Mouse (Mus musculus) hindbrain, embryonic 15.5 days (tissue): ENCODE results near the gene Spcs3. TPM values are rescaled to one million over a fixed set of nuclear protein-coding genes. Genes with fewer than 3 reads are reported as not detected.
"Not testable (repeated sequence)": the region's sequence is repeated elsewhere in the genome, so short reads cannot be mapped to it uniquely, and the experiment has no call there.

Experiments used
- ATAC-seq: fragments of 200-750 bp; cut with Nextera tagmentation; 2 replicates; pipeline ENCODE4 v1.8.0; 2017; ENCODE audit warnings: low read depth, moderate number of reproducible peaks, moderate TSS enrichment; ENCODE audit not compliant: low FRiP score
- H3K27ac ChIP-seq: fragments of 300-500 bp; sonication (generic); replicated peaks from 2 replicates; pipeline ENCODE4 v1.5.1; 2015; ENCODE audit warnings: mild to moderate bottlenecking, inconsistent platforms
- H3K27me3 ChIP-seq: fragments of 300-500 bp; sonication (generic); 2 replicates; pipeline ENCODE4 v1.6.1; 2015; ENCODE audit warnings: control low read depth, inconsistent platforms
- H3K36me3 ChIP-seq: fragments of 300-500 bp; sonication (generic); 2 replicates; pipeline ENCODE4 v1.6.1; 2015; ENCODE audit warnings: control low read depth, inconsistent platforms
- H3K4me1 ChIP-seq: fragments of 300-500 bp; sonication (generic); replicated peaks from 2 replicates; pipeline ENCODE4 v1.6.1; 2015; ENCODE audit warnings: control low read depth, inconsistent platforms
- H3K4me2 ChIP-seq: fragments of 300-500 bp; sonication (generic); 2 replicates; pipeline ENCODE4 v1.6.1; 2015; ENCODE audit warnings: moderate library complexity, mild to moderate bottlenecking, inconsistent platforms
- H3K4me3 ChIP-seq: fragments of 300-500 bp; sonication (generic); 2 replicates; pipeline ENCODE4 v1.5.1; 2015; ENCODE audit warnings: mild to moderate bottlenecking, inconsistent platforms
- H3K9ac ChIP-seq: fragments of 300-500 bp; sonication (generic); 2 replicates; pipeline ENCODE4 v1.6.1; 2015; ENCODE audit warnings: inconsistent platforms
- H3K9me3 ChIP-seq: fragments of 300-500 bp; sonication (generic); 2 replicates; pipeline ENCODE4 v1.6.1; 2016; ENCODE audit warnings: control low read depth, inconsistent platforms
- whole genome bisulfite sequencing: fragments of 180-500 bp; shearing (Covaris S2); methylation state at CpG from one replicate; pipeline ENCODE4 v1.1.7; 2015; 5-methylcytosine and 5-hydroxymethylcytosine counted together
- polyA plus RNA-seq: library from polyadenylated mRNA; unstranded; fragments of >200 nt; fragmentation: Nextera tagmentation; extraction: Ambion mirVana; gene quantifications from 2 replicates; pipeline ENCODE4 v1.2.1, GENCODE M21; 2015

Gene Spcs3
- polyA plus RNA-seq, 1 experiment from 2014 or later, result 45.7 TPM

DNA sequence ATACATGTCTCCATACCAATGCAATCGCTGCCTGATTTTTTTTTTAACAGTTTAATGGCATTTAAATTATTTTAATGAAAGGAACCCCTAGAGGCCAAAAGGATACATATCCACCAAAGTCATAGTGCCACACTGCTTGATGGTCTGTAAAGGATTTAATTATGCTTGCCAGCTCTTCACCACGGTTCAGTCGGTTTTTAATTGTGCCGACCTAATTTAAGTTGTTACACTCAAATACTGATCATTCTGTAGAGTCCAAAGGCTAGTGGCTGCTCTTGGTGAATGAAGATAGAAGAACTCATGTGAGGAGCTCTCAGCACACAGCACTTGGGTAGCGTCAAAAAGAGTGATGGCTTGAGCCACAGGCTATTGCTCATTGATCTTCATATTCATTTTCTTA is 5.4 kb upstream of the Spcs3 start:
- 71% methylated on average over 5 of the region's 5 CpGs for WGBS
- H3K27ac ChIP-seq, result no peak overlapping the region
- 0 out of 2 replicates have a peak, but pooled peaks have one; percentile 39 for ATAC-seq

DNA sequence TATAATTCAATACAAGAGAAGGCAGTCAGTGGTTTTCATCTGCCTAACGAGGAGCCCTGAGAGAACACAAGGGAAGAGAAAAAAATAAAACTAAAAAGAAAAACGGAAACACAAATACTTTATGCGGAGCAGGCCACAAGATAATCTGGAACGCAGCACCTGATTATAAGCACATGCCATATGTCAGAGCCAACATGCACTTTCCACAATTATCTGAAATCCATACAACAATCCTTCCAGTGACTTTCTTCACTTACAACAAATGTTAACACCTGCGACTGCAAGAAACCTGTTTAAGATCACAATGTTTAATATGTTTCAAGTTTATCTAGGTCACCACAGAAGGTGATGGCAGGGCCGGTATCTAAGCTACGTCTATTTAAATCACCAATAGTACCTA is 1.2 kb downstream of the Spcs3 start:
- peak overlapping the region; percentile 90 for H3K9ac ChIP-seq
- H3K36me3 ChIP-seq, result no peaks in the 10 kb centered on the region; the same call in 1 of the 2 replicates
- no peaks in the 10 kb centered on the region for H3K27me3 ChIP-seq
- H3K27ac ChIP-seq, result no peak overlapping the region
- peak overlapping the region; percentile 63 for H3K4me2 ChIP-seq
- 67% methylated on average over 7 of the region's 7 CpGs for WGBS
- H3K4me3 ChIP-seq, result peak overlapping the region; percentile 91
- no peak for ATAC-seq
- no peaks in the 10 kb centered on the region for H3K9me3 ChIP-seq
- H3K4me1 ChIP-seq, result peaks cover 33% of the 10 kb centered on the region

More for the DNA sequence above, 5.4 kb upstream of the Spcs3 start:
- Histone ChIP-seq H3K36me3 (no peaks in the 10 kb centered on the region), H3K4me1 (peaks cover 4% of the 10 kb centered on the region), H3K9me3 (no peaks in the 10 kb centered on the region), H3K27me3 (no peaks in the 10 kb centered on the region), H3K4me2 (no peak overlapping the region), H3K4me3 (no peak overlapping the region), H3K9ac (no peak overlapping the region)

DNA sequence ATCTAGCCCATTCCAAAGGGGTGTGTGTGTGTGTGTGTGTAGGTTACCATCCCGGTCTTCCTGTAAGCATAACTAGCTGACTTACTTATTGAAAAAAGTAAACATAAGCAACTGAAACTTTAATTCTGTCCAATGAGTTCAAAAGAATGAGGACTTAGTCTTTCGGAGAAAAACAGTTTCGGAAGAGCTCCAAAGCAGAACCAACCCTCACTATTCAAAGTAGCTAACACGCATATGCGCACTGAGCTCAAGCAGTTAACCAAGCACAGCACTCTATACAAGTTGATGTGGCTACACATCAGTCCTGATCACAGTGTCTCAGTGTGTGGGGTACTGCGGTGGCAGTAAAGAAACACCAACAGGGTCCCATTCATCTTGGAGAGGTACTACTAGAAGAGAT is 3.1 kb downstream of the Spcs3 start:
- no peak overlapping the region for H3K4me3 ChIP-seq
- no peak for ATAC-seq
- H3K4me2 ChIP-seq, result no peak overlapping the region
- no peaks in the 10 kb centered on the region for H3K9me3 ChIP-seq
- 95% methylated on average over 6 of the region's 6 CpGs for WGBS
- no peak overlapping the region for H3K27ac ChIP-seq
- no peaks in the 10 kb centered on the region for H3K27me3 ChIP-seq
- H3K36me3 ChIP-seq, result peaks cover 7% of the 10 kb centered on the region
- peaks cover 33% of the 10 kb centered on the region for H3K4me1 ChIP-seq
- no peak overlapping the region for H3K9ac ChIP-seq

DNA sequence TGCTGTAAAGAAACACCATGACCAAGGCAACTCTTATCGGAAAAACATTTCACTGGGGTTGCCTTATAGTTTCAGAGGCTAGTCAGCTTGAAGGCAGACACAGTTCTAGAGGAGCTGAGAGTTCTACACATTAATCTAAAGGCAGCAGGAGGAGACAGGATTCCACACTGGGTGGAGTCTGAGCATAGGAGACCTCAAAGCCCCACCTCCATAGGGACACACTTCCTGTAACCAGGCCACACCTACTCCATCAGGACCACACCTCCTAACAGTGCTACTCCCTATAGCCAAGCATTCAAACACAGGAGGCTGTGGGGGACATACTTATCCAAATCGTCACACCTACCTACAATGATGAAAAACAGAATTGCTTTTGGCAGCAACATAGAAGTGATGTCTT is 4.2 kb downstream of the Spcs3 start:
- no peak overlapping the region for H3K9ac ChIP-seq
- H3K36me3 ChIP-seq, result peaks cover 13% of the 10 kb centered on the region
- ATAC-seq, result no peak
- H3K4me3 ChIP-seq, result no peak overlapping the region
- no peak overlapping the region for H3K27ac ChIP-seq
- no peaks in the 10 kb centered on the region for H3K27me3 ChIP-seq
- peaks cover 33% of the 10 kb centered on the region for H3K4me1 ChIP-seq
- no peaks in the 10 kb centered on the region for H3K9me3 ChIP-seq
- no peak overlapping the region for H3K4me2 ChIP-seq
- 94% methylated on average over 2 of the region's 2 CpGs for WGBS

DNA sequence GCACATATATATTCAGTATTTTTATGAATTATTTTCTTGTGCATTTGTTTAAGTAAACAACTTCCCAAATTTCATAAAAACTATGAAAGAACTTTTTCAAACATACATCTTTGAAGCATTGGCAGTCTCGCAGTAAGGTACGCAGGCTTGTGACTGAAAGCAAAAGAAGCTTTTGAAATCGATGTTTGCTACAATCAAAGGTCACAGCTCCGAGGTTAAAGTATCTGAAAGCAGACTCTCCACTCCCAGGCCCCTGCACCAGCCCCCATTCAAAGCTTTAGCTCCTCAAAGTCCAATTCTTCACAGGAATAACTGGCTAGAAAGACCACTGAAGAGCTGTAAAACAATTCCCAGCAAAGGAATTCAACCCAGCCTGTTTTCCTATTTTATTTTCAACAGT is 9.3 kb downstream of the Spcs3 start:
- ATAC-seq, result no peak
- WGBS, result 54% methylated on average over 4 of the region's 4 CpGs
- H3K27me3 ChIP-seq, result no peaks in the 10 kb centered on the region
- H3K36me3 ChIP-seq, result peaks cover 13% of the 10 kb centered on the region
- H3K4me1 ChIP-seq, result 0 out of 2 replicates have a peak, but pooled peaks cover under 1% of the 10 kb centered on the region
- no peak overlapping the region for H3K27ac ChIP-seq
- no peak overlapping the region for H3K4me3 ChIP-seq
- H3K9ac ChIP-seq, result no peak overlapping the region
- no peak overlapping the region for H3K4me2 ChIP-seq
- no peaks in the 10 kb centered on the region for H3K9me3 ChIP-seq

DNA sequence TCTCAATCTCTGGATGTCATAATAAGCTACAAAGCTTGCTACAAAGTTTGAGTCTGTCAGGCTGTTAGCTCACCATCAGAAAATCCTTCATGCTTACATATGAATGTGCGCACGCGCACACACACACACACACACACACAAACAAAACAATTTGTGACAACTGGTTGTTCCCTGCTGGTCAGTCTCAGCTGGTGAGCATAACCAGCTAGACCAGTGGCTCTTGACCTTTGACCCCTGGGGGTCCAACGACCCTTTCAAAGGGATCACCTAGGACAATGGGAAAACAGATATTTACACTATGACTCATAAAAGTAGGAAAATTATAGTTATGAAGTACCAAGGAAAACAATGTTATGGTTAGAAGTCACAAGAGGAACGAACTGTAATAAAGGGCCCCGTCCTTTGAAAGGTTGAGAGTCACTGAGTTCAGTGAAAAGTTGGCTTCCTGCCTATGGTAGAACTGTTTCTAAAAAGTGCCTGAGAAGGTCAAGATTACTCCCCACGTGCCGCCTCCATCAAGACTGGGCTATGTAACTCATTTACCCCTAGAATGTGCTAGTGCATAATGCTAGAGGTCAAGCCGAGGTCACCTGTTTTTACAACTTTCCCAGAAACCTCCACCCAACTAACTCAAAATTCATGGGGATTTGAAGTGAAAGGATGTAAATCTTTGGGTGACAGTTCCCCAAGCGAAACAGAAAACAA is 10.9 kb downstream of the Spcs3 start:
- Histone ChIP-seq H3K9me3 (no peaks in the 10 kb centered on the region), H3K4me1 (no peaks in the 10 kb centered on the region), H3K27ac (no peak overlapping the region), H3K9ac (no peak overlapping the region), H3K27me3 (no peaks in the 10 kb centered on the region), H3K36me3 (peaks cover 13% of the 10 kb centered on the region), H3K4me2 (no peak overlapping the region), H3K4me3 (no peak overlapping the region)
- no peak for ATAC-seq
- WGBS, result 78% methylated on average over 10 of the region's 10 CpGs

DNA sequence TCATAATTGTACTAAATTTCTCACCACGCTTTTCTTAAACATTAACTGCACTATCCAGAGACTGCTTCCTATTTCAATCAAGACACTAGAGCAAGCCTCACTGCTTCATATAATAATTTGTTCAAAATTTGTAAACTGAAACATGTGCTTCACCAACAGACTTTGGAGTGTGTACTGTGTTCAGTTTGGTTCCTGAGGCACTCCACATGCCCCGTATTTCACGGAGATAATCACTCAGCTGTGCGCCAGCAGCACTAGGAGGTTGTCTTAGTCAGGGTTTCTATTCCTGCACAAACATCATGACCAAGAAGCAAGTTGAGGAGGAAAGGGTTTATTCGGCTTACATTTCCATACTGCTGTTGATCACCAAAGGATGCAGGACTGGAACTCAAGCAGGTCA is 17.6 kb downstream of the Spcs3 start:
- WGBS, result 93% methylated on average over 5 of the region's 5 CpGs
- not testable (repeated sequence) for H3K9me3 ChIP-seq, ATAC-seq

DNA sequence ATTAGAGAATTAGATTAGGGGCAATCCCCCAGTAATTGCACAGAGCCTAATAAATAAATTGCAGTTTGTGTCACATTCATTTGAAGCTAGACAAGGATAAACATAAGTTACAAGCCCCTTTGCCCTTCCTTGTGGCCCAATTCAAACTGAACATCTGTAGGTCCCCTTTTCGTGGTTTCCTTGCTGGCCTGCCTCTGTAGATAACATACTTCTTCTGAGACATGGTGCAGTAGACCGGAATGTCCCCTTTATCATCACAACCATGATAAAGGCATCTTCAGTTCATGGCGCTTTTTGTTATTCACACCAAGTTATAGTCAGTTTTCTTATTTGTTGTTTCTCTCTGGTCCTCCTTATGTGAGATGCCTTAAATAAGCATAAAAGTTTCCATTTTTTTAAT is 18.0 kb downstream of the Spcs3 start:
- Histone ChIP-seq H3K27ac (no peak overlapping the region), H3K4me2 (no peak overlapping the region), H3K4me1 (peaks cover 14% of the 10 kb centered on the region), H3K36me3 (no peaks in the 10 kb centered on the region), H3K9me3 (no peaks in the 10 kb centered on the region), H3K27me3 (no peaks in the 10 kb centered on the region), H3K4me3 (no peak overlapping the region), H3K9ac (no peak overlapping the region)
- 90% methylated on average over 3 of the region's 3 CpGs for WGBS
- ATAC-seq, result no peak

More for the DNA sequence above, 17.6 kb downstream of the Spcs3 start:
- H3K9ac ChIP-seq, H3K36me3 ChIP-seq, H3K27ac ChIP-seq, H3K4me3 ChIP-seq, H3K4me2 ChIP-seq, H3K27me3 ChIP-seq: not testable (repeated sequence)
- H3K4me1 ChIP-seq, result peaks cover 14% of the 10 kb centered on the region

DNA sequence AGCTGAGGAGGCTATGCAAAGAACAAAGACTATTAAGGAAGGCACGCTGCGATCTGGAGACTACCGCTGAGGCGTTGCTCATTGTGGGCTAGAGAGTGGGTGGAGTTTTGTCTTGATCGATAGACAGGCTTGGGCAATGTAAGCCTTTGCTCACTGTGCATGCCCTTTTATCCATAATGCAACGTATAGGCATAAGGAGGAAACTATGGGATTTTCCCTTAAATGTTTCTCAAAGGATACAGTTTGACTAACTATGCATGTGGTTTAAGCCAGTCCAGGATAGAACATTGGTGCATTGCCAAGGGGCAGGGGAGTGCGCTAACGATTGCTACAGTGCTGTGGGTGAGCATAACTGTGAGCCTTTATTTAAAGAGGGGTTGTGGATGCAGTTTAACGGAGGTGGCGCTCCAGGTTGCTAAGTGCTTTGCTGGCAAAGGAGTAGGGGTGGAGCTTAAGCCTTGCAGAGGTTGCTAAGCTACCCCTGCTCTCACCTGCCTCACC is 20.5 kb downstream of the Spcs3 start:
- peak; percentile 90 for ATAC-seq
- Histone ChIP-seq H3K27me3 (no peaks in the 10 kb centered on the region), H3K36me3 (no peaks in the 10 kb centered on the region), H3K4me1 (peaks cover 14% of the 10 kb centered on the region), H3K9ac (peak overlapping the region; percentile 53), H3K4me3 (peak overlapping the region; percentile 44), H3K9me3 (no peaks in the 10 kb centered on the region), H3K4me2 (peak overlapping the region; percentile 64), H3K27ac (peak overlapping the region; percentile 87)
- WGBS, result under 1% methylated on average over 10 of the region's 10 CpGs

DNA sequence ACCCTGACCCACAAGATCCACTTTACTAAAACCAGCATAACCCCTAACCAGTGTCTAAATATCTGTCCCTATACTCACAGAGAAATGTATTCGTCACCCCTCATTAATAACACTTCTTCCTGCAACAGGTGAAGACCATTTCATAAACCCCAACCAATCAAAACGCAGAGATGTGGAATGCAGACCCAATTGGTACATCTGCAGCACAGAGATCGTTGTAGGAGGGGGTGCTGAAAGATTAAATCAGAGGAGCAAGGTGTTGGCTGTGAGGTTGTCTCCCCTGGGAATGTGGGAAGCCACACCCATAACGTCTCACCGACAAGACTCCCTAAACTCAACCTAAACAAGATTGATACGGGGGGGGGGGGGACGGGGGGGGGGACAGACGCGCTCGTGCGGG is 21.0 kb downstream of the Spcs3 start:
- peak overlapping the region; percentile 45; the same call in 1 of the 2 replicates for H3K27ac ChIP-seq
- peak overlapping the region; percentile 64 for H3K4me2 ChIP-seq
- peak overlapping the region; percentile 44 for H3K4me3 ChIP-seq
- no peaks in the 10 kb centered on the region for H3K27me3 ChIP-seq
- peaks cover 14% of the 10 kb centered on the region for H3K4me1 ChIP-seq
- H3K36me3 ChIP-seq, result no peaks in the 10 kb centered on the region
- no peak overlapping the region for H3K9ac ChIP-seq
- peak; percentile 65 for ATAC-seq
- H3K9me3 ChIP-seq, result no peaks in the 10 kb centered on the region
- WGBS, result 2% methylated on average over 9 of the region's 11 CpGs

DNA sequence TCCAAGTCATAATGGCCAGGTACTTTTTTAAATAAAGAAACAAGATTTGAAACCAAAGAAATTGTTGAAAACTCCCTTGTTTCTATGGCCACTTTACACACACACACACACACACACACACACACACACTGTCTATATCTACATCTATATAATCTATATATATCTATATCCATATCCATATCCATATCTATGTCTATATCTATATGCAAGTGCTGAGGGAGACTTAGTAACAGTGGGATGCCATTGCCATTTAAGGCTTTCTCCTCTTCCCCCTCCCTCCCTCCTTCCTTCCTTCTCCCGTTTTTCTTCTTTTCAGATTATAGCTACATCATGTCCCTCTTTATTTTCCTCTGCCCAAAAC is 21.7 kb downstream of the Spcs3 start:
- Histone ChIP-seq H3K27ac (peak overlapping the region; percentile 45; the same call in 1 of the 2 replicates), H3K9ac (no peak overlapping the region), H3K4me1 (peaks cover 14% of the 10 kb centered on the region), H3K36me3 (no peaks in the 10 kb centered on the region), H3K4me2 (peak overlapping the region; percentile 64), H3K9me3 (no peaks in the 10 kb centered on the region), H3K27me3 (no peaks in the 10 kb centered on the region), H3K4me3 (peak overlapping the region; percentile 44; the same call in 1 of the 2 replicates)
- no peak for ATAC-seq
- WGBS, result 13% methylated on average over 1 of the region's 1 CpGs

DNA sequence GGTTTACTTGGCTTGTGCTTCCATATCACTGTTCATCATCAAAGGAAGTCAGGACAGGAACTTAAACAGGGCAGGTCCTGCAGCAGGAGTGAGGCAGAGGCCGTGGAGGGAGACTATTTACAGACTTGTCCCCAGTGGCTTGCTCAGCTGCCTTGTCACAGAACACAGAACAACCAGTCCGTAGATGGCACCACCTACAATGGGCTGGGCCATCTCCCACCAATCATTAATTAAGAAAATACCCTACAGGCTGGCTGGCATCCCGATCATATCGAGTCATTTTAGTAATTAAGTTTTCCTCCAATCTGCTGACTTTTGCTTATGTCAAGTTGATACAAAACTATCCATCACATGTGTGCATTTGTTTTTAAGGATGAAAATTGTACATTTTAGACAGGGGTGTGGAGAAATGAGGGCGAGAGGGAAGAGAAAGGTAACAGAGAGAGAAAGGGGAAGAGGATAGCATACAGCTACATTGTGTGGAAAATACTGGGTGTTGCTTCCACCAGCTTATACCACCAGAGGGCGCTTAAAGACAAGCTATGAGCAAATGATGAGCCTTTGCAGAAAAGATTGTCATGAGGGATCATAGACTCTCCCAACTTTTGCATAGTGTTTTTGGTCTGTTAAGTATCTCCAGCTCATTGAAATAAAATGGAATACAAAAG is 22.2 kb downstream of the Spcs3 start:
- peak; percentile 74 for ATAC-seq
- Histone ChIP-seq H3K27me3 (no peaks in the 10 kb centered on the region), H3K4me3 (peak overlapping the region; percentile 25), H3K4me2 (peak overlapping the region; percentile 45), H3K27ac (0 out of 2 replicates have a peak overlapping the region, but pooled peaks have one; percentile 42), H3K9me3 (no peaks in the 10 kb centered on the region), H3K36me3 (no peaks in the 10 kb centered on the region), H3K4me1 (peaks cover 14% of the 10 kb centered on the region), H3K9ac (peak overlapping the region; percentile 27; the same call in 1 of the 2 replicates)
- WGBS, result 22% methylated on average over 6 of the region's 6 CpGs
